Mouse (Mus musculus) left cerebral cortex, adult 18-20 months (tissue): ENCODE data around the gene Hmgn1. TPM values are rescaled to one million over a fixed set of nuclear protein-coding genes. Genes with fewer than 3 reads are reported as not detected.
A peak's percentile ranks its signal among the peaks of the same experiment; 100 is the strongest.
"Not testable (repeated sequence)": the region's sequence is repeated elsewhere in the genome, so short reads cannot be mapped to it uniquely, and the experiment has no call there.

ENCODE experiments used
- DNase-seq, 2 experiments: peaks; one replicate each; pipeline ENCODE4 v3.0.0; 2021 to 2022; ENCODE audit warnings: low spot score in 2 of 2, mixed read lengths in 1 of 2
- long read RNA-seq, 2 experiments: library from polyadenylated mRNA; stranded (forward); transcript quantifications; one replicate each; pipeline ENCODE4 v2.0.0; 2021
- total RNA-seq, 2 experiments: library from RNA; stranded (reverse); gene quantifications; 2 replicates each; pipeline ENCODE4 v1.2.3; 2021

The Hmgn1 gene
- total RNA-seq = 10 to 100 TPM; 65.7 to 67.0 TPM
- long read RNA-seq, experiment 1, transcript Hmgn1-201 (6 exons, 2,174 nt) = major isoform, 48 of 57 reads
- long read RNA-seq, experiment 1, partial matches to known transcripts = 0 of 57 reads
- long read RNA-seq, experiment 1, other reads (novel, unspliced or antisense) = 7 of 57 reads
- long read RNA-seq, experiment 2, transcript Hmgn1-201 (6 exons, 2,174 nt) = major isoform, 34 of 42 reads
- long read RNA-seq, experiment 2, partial matches to known transcripts = 1 of 42 reads
- long read RNA-seq, experiment 2, other reads (novel, unspliced or antisense) = 6 of 42 reads

DNA sequence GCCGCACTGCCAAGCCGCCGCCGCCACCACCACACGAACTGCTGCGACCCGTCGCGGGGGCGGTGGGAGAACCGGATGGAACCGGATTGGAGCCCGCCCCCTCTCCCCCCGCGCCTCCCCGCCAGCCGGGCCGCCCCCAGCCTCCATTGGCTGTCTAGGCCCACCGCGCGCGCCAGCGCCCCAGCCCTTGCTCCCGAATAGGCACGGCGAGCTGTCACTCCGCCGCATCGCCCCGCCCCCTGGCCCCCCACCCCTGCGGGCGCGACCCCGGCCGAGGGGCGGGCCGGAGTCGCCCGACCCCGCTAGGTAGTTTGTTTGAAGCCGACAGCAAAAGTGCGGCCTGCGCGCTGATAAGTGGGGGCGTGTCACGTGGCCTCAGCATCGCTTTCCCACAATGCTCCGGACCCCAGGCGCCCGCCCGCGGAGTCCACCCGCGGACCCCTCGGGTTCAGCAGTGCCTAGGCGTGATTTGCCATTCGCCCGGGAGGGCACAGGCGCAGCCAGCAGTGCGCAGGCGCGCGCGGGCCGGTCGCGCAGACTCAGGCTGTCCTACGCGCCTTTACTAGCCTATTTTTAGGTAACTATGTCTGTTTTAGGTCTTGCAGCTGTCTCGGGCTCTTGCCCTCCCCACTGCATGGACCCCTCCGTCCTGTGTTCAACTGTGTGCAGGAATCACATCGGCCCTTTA is at the start of gene Hmgn1:
Gene Hmgn1 (minus strand): TSS at position 73 of the 688 bp plus-strand sequence.
- peak; percentile 85 to 93 for DNase-seq

DNA sequence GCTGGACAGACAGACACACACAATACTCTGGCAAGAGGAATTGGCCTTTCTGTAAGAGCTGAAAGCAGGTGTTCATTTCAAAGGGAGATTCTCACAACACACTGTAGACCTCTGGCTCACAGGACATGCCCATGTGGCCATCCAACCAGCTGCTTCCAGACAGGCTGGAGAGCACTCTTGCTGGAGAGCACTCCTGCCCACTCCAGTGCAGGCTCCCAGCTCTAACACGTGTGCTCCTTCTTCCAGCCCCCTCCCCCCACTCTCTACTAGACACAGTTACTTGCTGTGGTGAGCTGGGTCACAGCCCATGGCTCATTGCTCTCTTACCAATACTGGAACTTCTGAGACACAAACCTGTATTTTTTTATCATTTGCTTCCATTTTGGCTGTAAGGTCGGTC is 47.9 kb upstream of the Hmgn1 start:
- DNase-seq = no peak

DNA sequence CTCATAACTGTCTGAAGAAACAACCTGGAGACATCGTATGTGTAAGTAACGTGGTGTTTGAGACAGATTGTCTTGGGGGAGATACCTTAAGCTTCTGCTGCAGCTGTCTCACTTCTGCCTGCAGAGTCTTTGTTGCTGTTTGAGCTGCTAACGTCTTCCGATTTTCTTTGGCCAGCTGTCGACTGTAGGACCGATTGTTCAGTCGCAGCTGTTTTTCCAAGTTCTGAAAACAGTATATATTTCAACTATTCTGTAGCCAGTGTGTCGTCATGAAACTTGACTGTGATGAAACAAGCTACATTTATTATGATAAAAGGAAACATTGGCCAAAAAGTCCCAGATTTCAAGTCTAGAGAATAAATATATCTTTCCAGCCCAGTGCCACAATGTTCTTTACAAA is 46.1 kb upstream of the Hmgn1 start:
- no peak for DNase-seq

DNA sequence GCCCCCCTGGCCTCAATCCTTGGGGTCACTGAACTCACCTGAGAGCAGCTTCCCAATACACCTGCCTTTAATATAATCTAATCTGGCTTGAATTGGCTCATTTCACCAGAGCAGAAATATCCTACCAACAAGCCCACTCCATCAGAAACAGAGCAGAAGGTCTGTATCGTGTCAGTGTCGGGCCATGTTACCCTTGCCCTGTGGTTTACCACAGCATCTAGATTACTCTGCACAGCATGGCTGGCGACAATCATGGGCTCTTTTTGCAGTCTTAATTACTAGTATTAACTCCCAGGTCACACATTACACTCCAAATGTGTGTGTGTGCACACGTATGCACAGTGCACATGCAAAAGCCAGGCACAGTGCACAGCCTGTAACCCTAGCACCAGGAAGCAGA is 41.3 kb upstream of the Hmgn1 start:
- no peak for DNase-seq

DNA sequence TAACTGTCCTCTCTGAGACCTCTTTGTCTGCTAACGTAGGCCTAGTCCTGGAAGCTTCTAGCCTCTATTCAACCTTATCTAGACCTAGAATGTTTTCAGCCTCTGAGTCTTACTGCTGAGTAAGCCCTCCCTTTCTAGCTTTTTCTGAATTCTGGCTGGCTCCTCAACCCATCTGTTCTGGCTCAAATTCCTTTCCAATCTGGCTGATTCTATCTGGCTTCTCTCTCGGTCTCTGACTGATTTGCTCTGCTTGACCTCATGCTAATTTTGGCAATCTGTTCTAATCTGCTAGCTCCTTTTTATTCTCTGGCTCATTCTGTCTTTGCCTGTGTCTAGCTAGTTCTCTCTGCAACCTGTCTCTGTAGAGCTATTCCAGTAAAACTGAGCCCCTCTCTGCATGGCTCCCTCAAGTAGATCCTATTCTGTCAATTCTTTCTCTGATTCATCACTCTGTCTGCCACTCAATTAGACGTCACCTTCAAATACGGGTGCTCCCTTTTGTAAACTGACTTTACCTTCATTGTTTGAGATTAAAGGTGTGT is 38.3 kb upstream of the Hmgn1 start:
- DNase-seq = no peak

DNA sequence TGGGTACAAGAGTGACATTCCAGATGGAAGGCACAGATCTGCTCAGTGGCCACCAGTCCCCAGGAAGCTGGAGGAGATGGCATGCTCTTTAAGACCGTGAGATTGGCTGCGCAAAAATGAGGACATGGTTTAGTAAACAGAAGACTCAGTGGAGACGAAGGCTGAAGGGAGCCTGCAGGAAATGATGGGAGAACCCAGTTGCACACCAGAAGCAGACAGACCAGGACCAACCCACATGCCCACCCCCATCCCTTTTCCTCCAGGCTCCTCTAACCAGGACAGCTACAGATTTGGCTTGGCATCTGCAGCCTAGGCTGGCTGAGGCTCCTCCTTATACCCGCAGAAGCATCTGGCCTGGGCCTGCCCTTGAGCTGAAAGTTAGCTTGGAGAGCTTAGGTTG is 33.8 kb upstream of the Hmgn1 start:
- DNase-seq = no peak

DNA sequence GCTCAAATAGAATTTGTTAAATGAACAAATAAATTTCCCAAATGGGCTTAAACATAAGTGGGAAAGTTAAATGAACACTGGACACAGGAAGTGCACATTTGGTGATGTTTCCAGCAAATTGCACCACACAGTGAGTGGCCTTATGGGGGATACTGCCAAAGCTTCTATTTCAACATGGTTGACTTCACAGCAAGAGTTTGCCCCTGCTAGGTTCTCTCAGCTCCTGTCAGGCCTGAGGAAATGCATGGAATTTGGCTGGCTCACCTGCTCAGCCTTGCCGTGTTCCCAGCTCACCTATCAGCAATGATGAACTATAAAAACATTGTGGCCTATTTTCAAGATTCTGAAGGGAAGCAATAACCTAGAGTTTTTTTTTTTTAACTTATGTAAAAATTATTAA is 33.4 kb upstream of the Hmgn1 start:
- DNase-seq = no peak

DNA sequence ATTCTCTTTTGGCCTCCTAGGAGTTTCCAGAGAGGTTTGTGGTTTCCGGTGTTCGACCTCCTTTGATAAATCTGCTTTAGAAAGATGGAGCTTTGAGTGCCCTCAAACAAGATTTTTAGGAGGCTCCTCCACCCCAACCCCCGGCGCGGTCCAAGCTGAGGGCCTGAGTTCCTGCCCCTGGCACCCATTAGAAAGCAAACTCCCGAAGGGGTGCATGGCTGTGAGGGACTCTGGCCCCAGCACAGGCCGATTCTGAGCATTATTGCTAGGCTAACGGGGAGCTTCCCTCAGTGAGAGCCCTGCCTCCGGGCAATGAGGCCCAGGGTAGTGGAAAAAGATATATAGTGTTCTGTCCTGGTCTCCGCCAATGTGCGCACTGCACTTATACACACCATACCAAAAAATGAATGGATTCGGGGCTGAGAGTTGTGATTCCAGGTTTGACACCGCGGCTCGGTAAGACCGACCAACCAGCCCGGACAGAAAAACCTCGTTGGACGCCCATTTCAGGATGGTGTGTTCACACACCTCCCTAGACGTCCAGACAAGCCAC is 32.3 kb upstream of the Hmgn1 start:
- no peak for DNase-seq

DNA sequence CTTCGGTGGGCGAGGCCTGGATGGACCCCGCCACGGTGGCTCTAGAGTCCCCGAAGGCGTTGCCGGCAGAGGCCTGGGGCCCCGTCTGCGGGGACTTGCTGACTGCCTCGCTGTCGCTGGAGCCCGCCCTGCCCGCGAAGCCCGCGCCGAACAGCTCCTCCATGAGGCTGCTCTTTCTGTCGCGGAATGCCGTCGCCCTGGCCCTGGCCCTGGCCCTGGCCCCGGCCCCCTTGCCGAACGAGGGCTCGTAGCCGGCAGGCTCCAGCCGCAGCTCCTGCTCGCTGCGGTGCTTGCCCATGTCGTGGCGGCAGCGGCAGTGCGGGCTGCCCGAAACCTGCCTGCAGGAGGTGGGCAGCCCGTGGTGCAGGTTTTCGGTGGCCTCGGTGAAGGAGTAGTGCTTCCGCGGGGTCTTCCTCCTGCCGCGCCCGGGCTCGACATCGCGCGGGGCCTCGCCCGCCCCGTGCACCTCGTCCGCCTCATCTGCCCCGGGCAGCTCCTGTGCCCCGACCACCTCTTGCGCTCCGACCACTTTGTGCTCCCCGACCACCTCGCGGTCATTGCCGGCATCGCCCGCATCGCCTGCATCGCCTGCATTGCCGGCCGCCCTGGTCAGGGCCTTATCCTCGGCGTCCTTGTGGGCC is 31.7 kb upstream of the Hmgn1 start:
- peak; percentile 21 to 25 for DNase-seq

DNA sequence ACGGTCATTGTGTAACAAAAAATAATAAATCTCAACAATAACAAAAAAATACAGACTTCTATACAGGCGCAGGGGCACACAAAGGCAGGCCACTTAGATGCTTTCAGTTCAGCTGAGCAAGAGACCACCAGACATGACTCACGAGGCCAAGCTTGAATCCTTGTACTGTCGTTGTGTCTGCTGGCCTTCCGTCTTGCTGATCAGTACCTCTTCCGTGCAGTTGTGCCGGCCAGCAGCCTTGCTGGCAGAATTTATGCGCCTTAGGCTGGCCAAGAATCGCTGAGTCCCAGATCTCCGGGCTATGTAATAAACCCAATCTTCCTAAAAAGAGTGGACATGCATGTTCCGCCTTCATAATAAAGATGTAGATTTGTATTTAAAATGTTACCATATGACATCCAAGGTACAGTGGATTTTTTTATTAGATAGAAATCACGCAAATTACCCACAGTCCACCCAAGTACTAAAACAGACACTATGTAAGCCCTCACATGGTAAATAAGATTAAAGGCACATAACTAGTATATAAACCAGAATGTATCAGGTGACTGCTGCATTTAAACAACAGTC is 31.1 kb upstream of the Hmgn1 start:
- DNase-seq = no peak

DNA sequence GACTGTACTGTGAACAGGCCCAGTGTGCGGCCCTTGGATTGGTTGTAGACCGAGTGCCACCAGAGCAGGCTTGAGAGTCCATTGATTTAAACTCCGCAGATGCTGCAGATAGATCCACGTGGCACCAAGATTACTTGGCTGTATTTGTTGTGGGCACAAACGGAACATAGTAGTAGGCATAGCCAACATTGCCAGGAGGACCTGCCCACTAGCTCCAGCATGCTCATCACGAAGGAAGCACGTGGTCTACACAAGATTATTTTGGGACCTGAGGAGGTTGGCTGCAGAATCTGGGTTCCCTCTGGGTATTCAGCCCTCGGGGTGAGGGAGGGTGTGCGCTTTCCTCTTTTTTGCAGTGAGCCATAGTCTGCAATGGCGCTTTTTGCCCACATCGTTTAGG is 29.6 kb upstream of the Hmgn1 start:
- peak; percentile 66 to 76 for DNase-seq

DNA sequence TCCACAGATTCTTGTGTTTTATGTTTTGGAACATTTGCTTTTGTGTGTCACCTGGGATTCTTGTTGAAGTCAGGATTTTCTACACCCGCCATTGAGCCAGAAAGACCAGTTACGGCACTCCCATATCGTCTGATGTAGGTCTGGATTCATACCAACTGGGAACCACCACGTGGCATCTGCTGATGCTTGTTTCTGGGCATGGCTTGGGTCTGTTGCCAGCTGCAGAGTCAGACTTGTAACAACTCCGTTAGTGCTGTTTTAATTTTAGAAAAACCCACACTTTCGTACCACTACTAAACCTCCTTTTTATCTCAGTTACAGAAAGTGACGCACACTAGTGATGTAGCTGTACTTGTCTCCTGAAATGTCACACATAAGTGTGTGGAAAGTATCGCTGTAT is 28.5 kb upstream of the Hmgn1 start:
- DNase-seq = peak; percentile 64 to 66

DNA sequence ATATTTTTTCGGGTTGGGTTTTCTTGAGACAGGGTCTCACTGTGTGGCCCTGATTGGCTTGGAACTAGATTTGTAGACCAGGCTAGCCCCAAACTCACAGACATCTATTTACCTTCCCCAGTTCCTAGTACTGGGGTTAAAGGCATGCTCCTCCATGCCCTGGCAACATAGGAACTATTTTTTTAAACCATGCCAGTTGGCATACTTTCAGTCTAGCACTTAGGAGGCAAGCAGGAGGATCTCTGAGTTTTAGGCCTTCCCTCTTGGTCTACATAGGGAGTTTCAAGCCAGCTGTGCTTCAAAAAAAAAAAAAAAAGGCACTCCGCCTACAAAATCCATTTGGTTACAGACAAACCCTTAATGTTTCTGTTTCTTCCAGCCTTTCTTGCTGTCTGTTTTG is 26.9 kb upstream of the Hmgn1 start:
- DNase-seq = no peak

DNA sequence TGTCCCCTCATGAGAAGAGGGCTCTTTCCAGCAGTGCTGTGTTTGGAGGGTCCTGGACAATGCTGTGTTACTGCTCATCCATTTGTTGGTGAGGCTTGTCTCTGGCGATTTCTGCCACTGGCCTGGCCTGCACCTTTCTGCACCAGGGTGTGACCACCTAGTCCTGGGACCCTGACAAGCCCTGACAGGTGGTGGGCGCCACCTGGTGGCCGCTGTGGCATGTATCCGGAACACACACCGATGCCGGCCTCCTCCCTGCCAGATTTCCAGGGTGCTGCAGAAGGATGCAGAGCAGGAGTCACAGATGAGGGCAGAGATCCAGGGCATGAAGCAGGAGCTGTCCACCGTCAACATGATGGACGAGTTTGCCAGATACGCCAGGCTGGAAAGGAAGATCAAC is 24.0 kb upstream of the Hmgn1 start:
- DNase-seq = peak; percentile 60 to 72

DNA sequence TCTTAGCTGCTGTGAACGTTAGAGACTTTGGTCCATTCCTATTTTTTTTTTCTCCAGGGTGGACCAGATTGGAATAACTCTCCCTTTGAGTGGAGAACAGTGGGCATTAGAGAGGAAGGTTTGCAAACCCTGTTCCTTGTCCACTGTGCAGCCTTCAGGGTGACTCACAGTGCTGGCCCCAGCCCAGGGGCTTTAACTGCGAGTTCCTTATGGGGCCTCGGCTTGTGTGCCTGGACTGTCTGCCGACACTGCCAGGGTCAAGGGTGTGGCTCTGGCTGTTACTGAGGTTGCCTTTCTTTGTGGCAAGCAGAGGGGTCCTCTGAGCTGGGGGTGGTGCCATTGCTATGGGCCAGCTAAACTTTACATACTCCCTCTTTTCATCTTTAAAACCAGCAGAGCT is 23.5 kb upstream of the Hmgn1 start:
- no peak for DNase-seq

DNA sequence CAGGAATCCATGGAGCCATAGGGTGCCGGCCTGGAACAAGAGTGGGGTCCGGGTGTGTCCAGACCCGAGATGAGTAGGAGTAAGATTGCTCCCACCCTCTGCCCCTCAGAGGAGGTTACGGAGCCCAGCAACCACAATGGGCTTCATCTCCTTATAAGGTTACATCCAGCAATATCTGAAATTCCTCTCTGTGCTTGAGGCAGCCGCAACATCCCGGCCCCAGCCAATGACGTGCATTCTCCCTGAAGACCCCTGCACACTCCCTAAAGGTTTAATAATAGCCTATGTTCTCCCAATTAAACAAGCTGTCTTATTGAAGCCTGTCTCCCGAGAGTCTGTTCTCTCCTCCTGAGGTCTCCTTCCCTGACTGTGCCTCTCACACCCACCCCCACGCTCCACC is 21.8 kb upstream of the Hmgn1 start:
- no peak for DNase-seq

DNA sequence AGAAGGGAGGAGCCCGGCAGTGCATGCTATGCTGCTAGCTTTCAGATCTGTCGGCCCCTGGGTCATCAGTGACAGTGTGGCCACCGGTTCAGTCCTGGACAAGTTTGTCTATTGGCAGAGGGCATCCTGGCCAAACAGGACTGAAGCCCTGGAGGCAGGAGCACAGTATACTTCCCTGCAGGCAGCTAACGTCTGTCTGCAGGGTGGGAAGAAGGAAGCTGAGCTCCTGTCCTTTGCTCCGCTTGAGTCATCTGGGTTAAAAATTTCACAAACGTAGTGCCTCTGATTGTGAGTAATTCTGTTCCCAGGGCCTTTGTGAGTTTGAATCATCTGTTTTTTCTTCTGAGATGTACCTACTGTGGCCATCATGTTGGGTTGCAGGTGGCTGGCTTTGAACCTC is 21.3 kb upstream of the Hmgn1 start:
- no peak for DNase-seq

DNA sequence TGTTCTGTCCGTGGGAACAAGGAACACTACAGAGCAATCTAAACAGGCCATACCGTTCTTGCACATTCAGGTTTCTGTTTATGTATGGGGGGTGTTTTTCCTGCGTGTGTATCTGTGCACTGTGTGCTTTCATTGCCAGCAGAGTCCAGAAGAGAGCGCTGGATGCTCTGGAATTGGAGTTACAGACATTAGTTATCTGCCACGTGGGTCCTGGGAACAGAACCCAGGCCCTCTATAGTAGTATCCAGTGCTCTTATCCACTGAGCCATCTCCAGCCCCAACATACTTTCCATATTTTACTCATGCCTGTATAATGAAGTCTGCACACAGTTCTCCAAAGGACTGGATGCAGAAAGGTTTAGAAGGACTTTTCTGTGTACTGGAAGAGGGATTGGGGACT is 18.3 kb upstream of the Hmgn1 start:
- no peak for DNase-seq

DNA sequence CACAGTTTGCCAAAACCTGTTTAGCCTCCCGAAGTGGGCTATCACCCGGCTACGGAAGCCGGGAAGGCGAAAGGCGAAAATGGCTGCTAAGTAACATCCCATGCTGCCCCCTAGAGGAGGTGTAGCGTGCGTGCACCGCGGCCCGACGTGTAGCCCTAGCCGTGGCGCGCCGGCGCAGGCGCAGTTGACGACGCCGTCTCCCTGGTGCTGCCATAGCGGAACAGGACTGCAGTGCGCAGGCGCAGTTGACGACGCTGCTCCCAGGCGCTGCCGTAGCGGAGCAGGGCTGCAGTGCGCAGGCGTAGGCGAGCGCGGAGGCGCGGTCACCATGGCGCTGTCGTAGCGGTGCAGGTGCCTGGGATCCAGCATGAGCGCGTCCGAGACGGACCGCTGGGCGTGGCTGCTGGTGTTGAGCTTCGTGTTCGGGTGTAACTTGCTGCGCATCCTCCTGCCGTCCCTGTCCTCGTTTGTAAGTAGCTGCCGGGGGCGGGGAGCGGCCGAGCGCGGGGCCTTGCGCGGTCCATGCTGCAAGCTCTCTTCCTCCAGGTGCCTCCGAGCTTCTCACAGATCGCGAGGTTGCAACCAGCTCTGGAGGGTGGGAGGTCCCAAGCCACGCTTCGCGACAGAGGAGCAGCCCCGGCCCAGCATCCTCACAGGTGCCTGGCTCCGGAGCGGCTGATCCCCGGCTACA is 17.7 kb upstream of the Hmgn1 start, which contains the start of gene Wrb:
Gene Wrb (plus strand): TSS at position 298 of the 691 bp plus-strand sequence.
- DNase-seq = peak; percentile 100

DNA sequence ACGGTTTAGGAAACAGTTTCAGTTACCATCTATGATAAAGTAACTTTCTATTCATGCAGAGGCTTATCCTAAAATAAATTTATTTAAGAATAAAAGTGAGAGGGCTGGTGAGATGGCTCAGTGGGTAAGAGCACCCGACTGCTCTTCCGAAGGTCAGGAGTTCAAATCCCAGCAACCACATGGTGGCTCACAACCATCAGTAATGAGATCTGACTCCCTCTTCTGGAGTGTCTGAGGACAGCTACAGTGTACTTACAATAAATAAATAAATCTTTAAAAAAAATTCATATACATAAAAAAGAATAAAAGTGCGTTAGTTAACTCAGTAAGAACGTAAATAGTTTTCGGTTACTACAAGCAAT is 17.2 kb upstream of the Hmgn1 start:
- not testable (repeated sequence) for DNase-seq

DNA sequence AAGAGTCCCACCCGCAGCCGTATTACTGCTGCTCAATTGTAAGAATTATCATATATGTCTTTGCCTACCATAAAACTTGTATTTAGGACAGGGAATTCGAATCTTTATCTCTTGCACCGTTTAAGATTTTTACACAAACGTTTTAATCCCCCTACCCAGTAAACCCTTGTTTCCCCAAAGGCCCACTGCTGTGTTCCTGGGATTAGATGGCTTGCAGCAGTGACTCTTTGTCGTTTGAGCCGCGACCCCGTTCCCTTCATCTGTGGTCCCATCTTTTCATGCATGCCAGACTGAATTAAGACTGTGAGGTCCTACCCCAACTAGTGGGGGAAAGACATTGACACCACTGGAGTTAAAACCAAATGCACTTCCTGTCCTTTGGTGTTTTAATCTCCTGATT is 937 bp upstream of the Hmgn1 start:
- DNase-seq = no peak
